Mouse (Mus musculus) neural tube, postnatal 0 days (tissue): ENCODE measurements around the gene Adam23. TPM values are rescaled to one million over a fixed set of nuclear protein-coding genes. Genes with fewer than 3 reads are reported as not detected.

Source experiments
- polyA plus RNA-seq: library from polyadenylated mRNA; unstranded; fragments of >200 nt; fragmentation: Nextera tagmentation; extraction: Ambion mirVana; gene quantifications from 2 replicates; pipeline ENCODE4 v1.2.1, GENCODE M21; 2015

Adam23 gene
- polyA plus RNA-seq: 31.8 and 32.6 TPM in 2 replicates

GRCm38 (mm10) chr1:63445656-63446046 lies at the start of gene Adam23:
Adam23 (plus strand) TSS chr1:63445891.

GRCm38 (mm10) chr1:63615668-63616067 lies 170.0 kb downstream of the Adam23 start, which contains the start of gene Gm39653:
Gm39653 (plus strand) TSS chr1:63615968.

Other genes with a start within 250 kb of the Adam23 start
- 0.48 and 0.79 TPM in 2 replicates for gene Gpr1, start 231.3 kb upstream of the Adam23 start, polyA plus RNA-seq
- 40.4 and 49.0 TPM in 2 replicates for gene Zdbf2, start 172.6 kb upstream of the Adam23 start, polyA plus RNA-seq
- gene Gm39653, start 170.1 kb downstream of the Adam23 start, polyA plus RNA-seq: 0.27 TPM in 1 of 2 replicates, not detected in the other
- gene Dytn, start 241.0 kb downstream of the Adam23 start, polyA plus RNA-seq: 0.12 TPM in 1 of 2 replicates, not detected in the other